Mouse (Mus musculus): ENCODE measurements at regions not wholly inside any gene's neighbourhood (a gene's known extent, or its start where the extent isn't known, plus 50 kb on each side); places are given as distances from the start of the nearest gene placed in this dataset.

DNA sequence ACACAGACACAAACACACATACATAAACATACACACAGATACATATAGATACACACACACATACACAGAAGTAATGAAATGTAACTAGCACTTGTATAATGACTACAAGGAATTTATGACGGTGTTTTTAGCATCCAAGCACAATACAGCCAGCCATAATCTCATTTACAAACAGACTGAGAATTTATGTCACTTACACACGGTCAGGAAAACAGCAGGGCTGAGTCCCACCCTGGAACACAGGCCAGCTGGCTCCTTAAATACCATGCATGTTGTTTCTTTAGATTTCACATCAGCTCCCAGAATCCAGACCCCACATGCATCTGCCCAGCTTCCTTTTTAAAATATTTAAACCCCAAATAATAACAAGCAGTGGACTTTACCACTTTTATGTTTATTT is 123.1 kb upstream of the Clnk start:
- DNase-seq: peak; percentile 6

DNA sequence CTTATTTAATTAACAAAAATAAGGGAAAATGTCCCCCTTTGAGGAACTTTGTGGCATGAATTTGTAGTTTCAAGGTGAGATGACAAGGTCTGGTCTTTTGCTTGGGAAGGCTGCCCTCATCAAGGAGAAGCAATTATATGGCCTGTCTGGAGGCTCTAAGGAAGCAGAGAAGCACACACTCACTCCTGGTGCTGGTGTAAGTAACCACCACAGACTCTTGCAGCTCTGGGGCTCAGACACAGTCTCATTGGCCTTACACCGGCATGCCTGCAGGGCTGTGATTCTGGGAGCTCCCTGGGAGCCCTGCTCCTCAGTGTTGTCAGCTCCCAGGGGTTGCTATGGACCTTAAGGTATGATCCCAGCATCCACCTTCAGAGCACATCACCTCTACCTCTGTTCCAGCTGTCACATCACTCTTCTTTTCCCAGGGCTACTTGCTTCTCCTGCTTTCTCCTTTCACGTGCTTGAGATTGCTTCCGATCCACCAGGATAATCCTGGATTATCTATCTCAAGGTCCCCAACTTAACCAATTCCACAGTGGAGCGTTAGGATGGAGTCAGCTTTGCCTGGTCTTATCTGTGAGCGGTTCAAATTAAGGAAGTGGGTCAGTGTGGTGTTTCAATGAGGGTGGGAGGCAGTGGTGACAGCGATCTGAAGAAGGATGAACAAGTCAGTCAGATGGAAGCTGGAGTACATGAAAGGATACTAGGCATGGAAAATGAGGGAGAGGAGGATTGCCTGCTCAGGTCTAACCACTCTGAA is 96.0 kb upstream of the Clnk start:
- peak; percentile 70 for DNase-seq

DNA sequence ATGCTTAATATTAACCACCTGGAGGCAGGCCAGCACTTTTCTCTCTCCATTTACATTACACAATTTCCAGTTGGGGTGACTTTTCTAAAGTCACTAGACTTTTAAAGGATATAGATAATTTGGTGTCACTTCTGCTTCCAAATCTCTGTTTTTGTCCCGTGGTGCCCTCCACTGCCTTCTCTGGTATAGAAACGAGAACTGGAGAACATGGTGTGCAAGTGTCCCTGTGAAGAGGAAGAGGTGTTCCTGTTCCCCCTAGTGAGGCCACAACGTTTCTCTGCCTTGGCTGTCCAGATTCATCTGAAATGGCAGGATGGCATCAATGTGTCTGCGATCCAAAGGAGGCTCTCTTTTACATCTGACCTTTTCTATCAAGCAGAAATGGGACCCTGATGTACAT is 93.9 kb upstream of the Clnk start:
- no peak for DNase-seq

DNA sequence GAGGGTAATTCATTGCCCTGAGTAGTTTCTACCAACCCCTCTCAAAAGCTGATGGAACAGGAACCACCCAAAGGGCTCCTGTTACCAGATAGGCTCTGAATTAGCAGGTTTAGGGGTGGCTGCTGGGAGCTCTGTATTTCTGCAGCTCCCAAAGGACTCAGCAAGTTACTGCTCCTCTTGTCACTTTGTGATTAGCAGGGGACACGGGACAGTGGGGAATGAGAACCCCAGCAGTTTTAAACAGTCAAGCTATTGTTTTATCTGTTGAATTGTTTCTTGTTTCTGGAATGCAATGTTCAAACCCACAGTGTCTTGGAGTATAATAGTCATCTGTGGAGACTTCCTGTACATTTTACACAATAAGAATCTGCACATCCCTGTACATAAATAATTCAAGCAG is 90.4 kb upstream of the Clnk start:
- DNase-seq: no peak

DNA sequence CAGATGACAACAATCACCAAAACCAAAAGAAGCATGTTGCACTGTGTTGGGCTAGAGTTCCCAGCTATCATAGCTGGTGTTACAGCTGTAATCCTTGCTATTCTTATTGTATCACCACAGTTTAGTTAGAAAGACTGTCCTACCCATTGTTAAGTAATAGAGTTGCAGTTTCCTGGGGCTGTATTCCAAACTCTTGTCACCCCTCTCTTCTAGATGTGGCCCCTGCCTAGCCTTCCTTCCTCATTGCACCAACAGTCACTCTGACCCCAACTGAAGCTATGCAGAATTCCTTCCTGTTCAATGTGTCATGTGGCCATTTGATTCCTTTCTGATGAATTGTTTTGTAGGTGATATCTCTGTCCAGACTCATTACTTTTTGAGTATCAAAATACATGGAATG is 87.8 kb upstream of the Clnk start:
- DNase-seq: no peak

DNA sequence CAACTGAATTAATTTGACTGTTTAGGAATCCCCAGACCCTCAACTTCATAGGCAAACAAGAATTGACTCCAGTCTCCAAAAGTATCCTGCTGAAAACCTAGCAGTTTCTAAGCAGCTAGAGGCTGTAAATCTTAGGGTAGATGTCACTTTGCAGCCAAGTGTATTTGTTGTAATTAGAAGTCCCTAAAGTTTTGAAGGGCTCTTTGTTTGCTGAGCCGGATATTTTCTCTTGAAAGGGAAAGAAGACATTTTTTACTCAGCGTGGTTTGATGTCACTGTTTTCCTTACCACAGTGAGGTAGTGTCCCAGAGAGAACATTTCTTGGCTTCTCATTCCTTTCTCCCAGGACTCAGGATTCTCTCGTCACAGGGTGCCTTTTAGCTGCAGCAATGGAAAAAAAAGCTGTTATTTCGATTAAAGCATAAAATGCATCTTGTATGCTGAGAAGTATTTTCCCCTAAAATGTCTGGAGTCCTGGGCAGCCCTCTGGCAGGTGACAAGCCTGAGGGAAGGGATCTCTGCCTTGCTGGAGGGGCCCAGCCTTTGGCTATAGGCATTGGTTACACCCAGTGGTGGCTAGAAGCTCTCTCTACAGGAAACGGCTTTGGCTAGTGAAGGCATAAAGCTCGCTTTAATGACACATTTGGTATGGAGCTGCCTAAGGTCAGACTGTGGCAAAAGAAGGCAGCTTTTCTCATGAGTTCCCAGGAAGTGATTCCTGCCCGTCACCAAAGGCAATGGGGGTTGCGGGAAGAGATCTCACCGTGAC is 74.1 kb upstream of the Clnk start:
- DNase-seq: no peak

DNA sequence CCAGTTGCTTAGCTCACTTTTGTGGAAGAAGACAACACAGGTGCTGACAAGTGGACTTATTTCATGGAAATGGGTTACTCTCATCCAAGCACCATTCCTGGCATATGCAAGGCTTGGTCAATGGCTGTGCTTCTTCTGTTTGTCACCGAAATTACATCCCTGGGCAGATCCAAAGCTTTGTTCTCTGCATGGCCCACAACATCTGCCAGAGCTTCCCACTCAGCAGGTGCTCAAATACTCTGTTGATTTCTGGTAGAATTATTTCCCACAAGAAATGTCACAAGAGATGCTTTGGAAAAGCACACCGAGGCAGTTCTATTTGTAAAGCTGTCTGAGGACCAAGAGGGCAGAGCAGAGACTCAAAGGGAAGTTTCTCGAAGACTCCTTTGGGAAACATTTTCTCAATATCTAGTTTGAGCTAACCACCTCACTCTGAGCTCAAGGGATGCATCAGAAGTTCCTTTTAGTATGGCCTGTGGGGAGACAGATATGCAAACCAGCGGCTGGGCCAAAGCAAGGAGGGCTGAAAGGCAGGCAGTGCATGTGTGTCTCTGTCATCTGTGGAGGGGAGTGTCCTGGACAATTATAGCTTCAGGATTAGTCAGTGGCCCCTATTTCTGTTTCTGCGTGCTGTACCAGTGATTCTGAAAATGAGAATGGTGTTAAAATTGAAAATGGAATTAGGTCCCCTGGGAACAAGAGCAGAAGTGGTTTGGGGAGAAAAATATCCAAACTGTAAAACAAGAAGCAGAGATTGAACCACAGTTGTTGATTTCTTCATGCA is 69.5 kb upstream of the Clnk start:
- no peak for DNase-seq

DNA sequence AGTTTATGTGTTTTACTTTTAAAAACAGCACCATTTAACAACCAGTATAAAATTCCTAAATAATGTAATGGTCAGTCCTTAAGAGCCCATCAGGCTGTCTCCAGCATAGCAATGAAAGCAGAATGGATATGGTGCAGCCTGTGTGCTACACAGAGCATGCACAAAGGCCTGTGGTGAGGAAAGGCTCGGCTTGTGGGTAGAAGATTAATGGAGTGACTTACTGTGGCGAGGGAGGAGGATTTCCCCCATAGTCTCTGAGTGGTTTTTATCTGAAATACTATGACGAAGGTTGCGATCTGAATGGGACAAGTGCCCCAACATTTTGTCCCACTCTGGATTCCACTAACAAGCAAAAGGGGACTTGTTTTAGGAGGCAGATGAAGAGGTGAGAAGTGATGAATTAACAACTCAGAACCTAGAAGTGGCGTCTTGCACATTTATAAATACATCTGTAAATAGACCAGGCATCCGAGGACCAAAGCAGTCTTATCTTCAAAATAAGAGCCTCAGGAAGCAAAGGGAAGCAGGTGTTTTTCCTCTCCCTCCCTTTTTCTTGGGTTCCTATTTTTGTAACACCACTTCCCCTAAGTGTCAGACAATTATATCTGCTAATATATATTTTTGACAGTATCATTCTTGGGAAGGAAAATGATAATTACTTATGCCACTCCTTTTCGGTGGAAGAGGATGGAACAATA is 55.9 kb upstream of the Clnk start:
- no peak for DNase-seq

DNA sequence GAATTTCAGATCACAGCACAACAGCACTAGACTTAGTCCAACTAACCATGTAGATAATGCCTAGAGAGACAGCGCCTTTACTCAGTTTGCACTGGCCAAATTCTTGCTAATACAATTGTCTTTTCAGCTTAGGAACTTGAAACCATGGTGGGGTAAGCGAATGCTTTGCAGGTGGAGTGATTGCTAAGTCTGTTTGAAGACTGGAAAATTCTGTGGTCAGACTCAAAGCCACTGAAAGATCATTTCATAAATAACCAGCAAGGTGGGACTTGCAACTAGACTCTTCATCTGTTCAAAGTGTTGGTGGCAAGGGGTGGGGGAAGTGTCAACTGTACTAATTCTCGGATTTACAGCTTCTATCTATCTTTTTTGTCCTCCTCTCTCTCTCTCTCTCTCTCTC is 50.4 kb upstream of the Clnk start:
- no peak for DNase-seq
